Mouse (Mus musculus) frontal cortex, adult (tissue): Measurements from ENCODE around the gene Fntb.

Experiments
- ATAC-seq: cut with Nextera tagmentation; 2 replicates; pipeline ENCODE4 v1.9.2; 2017; ENCODE audit warnings: mild to moderate bottlenecking, moderate library complexity, mixed read lengths; ENCODE audit not compliant: low TSS enrichment

Gene Fntb

GRCm38 (mm10) chr12:76886826-76887225 is 121.4 kb downstream of the Fntb start:
- ATAC-seq: no peak

- ATAC-seq: no peak
These were observed 122.6 kb downstream of the Fntb start for GRCm38 (mm10) chr12:76887941-76888340.

GRCm38 (mm10) chr12:76889404-76890184 is 124.2 kb downstream of the Fntb start:
- ATAC-seq: no peak

GRCm38 (mm10) chr12:76891160-76891559 is 125.8 kb downstream of the Fntb start:
- no peak for ATAC-seq

- no peak for ATAC-seq
These were observed 127.7 kb downstream of the Fntb start for GRCm38 (mm10) chr12:76892910-76893695.

- ATAC-seq: peak; percentile 76
These were observed 129.6 kb downstream of the Fntb start for GRCm38 (mm10) chr12:76894792-76895559.

GRCm38 (mm10) chr12:76895777-76896176 is 130.4 kb downstream of the Fntb start:
- no peak for ATAC-seq

GRCm38 (mm10) chr12:76896566-76896965 is 131.2 kb downstream of the Fntb start:
- no peak for ATAC-seq

- ATAC-seq: no peak
These were observed 131.6 kb downstream of the Fntb start for GRCm38 (mm10) chr12:76897006-76897405.

- ATAC-seq: no peak
These were observed 132.8 kb downstream of the Fntb start for GRCm38 (mm10) chr12:76898141-76898540.

GRCm38 (mm10) chr12:76899261-76899975 is 134.0 kb downstream of the Fntb start:
- no peak for ATAC-seq

GRCm38 (mm10) chr12:76901508-76902294 is 136.3 kb downstream of the Fntb start:
- ATAC-seq: no peak

- no peak for ATAC-seq
These were observed 140.9 kb downstream of the Fntb start for GRCm38 (mm10) chr12:76906278-76906677.

GRCm38 (mm10) chr12:76909218-76909617 is 143.8 kb downstream of the Fntb start:
- ATAC-seq: no peak

GRCm38 (mm10) chr12:76910258-76910940 is 145.0 kb downstream of the Fntb start:
- no peak for ATAC-seq

GRCm38 (mm10) chr12:76911171-76911726 is 145.9 kb downstream of the Fntb start:
- ATAC-seq: no peak

- ATAC-seq: no peak
These were observed 146.8 kb downstream of the Fntb start for GRCm38 (mm10) chr12:76912193-76912592.

- no peak for ATAC-seq
These were observed 150.8 kb downstream of the Fntb start for GRCm38 (mm10) chr12:76916163-76916562.

- no peak for ATAC-seq
These were observed 152.7 kb downstream of the Fntb start for GRCm38 (mm10) chr12:76918113-76918512.

- no peak for ATAC-seq
These were observed 153.5 kb downstream of the Fntb start for GRCm38 (mm10) chr12:76918855-76919254.
